Mouse (Mus musculus) thymus, adult 2 months (tissue): Measurements from ENCODE around the gene Ntan1.

ENCODE experiments used
- CTCF ChIP-seq: fragments of 200-500 bp; IDR thresholded peaks from 2 replicates; pipeline ENCODE4 v1.5.1; 2012; ENCODE audit warnings: mild to moderate bottlenecking, control low read depth, low read length, moderate library complexity, borderline replicate concordance; ENCODE audit not compliant: control insufficient read depth, poor library complexity, insufficient read depth; ENCODE audit errors: extremely low read depth
- POLR2A ChIP-seq: fragments of 200-500 bp; IDR thresholded peaks from 2 replicates; pipeline ENCODE4 v1.6.1; 2012; ENCODE audit warnings: mild to moderate bottlenecking, low read length, control low read depth, moderate library complexity; ENCODE audit not compliant: control insufficient read depth, poor library complexity, insufficient read depth; ENCODE audit errors: extremely low read depth

DNA sequence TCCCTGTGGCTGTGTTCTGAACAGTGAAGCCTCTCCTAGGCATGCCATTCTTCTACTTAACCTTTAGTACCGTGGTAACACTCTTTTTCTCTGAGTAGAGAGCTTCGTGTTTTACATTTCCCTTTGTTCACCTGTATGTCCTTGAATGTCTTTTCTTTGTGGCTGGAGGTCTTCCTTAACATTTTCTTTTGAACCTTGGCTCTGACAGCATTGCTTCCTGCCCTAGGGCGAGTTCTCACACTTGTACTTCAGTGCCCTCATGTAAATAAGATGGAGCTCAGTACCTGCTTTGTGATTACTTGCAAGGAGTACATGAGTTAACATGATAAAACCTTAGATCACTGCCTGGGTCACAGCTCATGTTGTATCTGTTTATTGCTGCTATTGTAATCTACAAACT, 32.7 kb upstream of the Ntan1 start:
- no peak for TF ChIP-seq POLR2A
- TF ChIP-seq CTCF: no peak
